Mouse (Mus musculus) myocyte (in vitro differentiated cells): ENCODE data around the gene Fhad1. TPM values are rescaled to one million over a fixed set of nuclear protein-coding genes. Genes with fewer than 3 reads are reported as not detected.

Source experiments
- H3K27me3 ChIP-seq: one replicate; pipeline ENCODE4 v1.6.1; 2011; ENCODE audit not compliant: control insufficient read depth, insufficient read depth, insufficient read length
- H3K36me3 ChIP-seq: one replicate; pipeline ENCODE4 v1.6.1; 2011; ENCODE audit not compliant: control insufficient read depth, insufficient read depth
- H3K4me2 ChIP-seq: one replicate; pipeline ENCODE4 v1.6.1; 2011; ENCODE audit warnings: low read depth, control low read depth
- H3K4me3 ChIP-seq: one replicate; pipeline ENCODE4 v1.5.1; 2011; ENCODE audit warnings: mild to moderate bottlenecking, control low read depth, moderate library complexity
- H3K79me2 ChIP-seq: one replicate; pipeline ENCODE4 v1.6.1; 2011; ENCODE audit not compliant: control insufficient read depth, insufficient read depth
- H3ac ChIP-seq: one replicate; pipeline ENCODE4 v1.6.1; 2011; ENCODE audit not compliant: control insufficient read depth, insufficient read length
- CEBPB ChIP-seq: IDR thresholded peaks from 2 replicates; pipeline ENCODE4 v1.6.1; 2011; ENCODE audit warnings: mild to moderate bottlenecking, moderate library complexity; ENCODE audit not compliant: poor library complexity, insufficient read depth, severe bottlenecking
- E2F4 ChIP-seq: IDR thresholded peaks from one replicate; pipeline ENCODE4 v1.6.1; 2011; ENCODE audit warnings: mild to moderate bottlenecking, control low read depth, moderate library complexity; ENCODE audit not compliant: insufficient read depth
- MAX ChIP-seq: IDR thresholded peaks from one replicate; pipeline ENCODE4 v1.6.1; 2011; ENCODE audit warnings: low read depth, mild to moderate bottlenecking, control low read depth
- MYOD1 ChIP-seq, 3 experiments: IDR thresholded peaks; one replicate each; pipeline ENCODE4 v1.6.1; 2011; ENCODE audit warnings: control low read depth in 2 of 3, low read depth in 2 of 3, mild to moderate bottlenecking in 2 of 3, moderate library complexity in 1 of 3; ENCODE audit not compliant: insufficient read length in 2 of 3, control insufficient read depth in 1 of 3
- MYOG ChIP-seq, 3 experiments: IDR thresholded peaks; one replicate each; pipeline ENCODE4 v1.6.1; 2011; ENCODE audit warnings: control low read depth in 2 of 3, low read depth in 2 of 3, mild to moderate bottlenecking in 2 of 3; ENCODE audit not compliant: insufficient read length in 2 of 3, control insufficient read depth in 1 of 3, insufficient read depth in 1 of 3
- POLR2A ChIP-seq: IDR thresholded peaks from one replicate; pipeline ENCODE4 v1.6.1; 2011; ENCODE audit warnings: low read depth, mild to moderate bottlenecking, control low read depth, moderate library complexity; ENCODE audit not compliant: insufficient read length
- POLR2AphosphoS2 ChIP-seq: IDR thresholded peaks from one replicate; pipeline ENCODE4 v1.6.1; 2011; ENCODE audit warnings: low read depth, control low read depth; ENCODE audit not compliant: insufficient read length
- REST ChIP-seq: IDR thresholded peaks from one replicate; pipeline ENCODE4 v1.6.1; 2011; ENCODE audit warnings: mild to moderate bottlenecking, control low read depth, moderate library complexity; ENCODE audit not compliant: insufficient read depth, insufficient read length
- SRF ChIP-seq: IDR thresholded peaks from one replicate; pipeline ENCODE4 v1.6.1; 2011; ENCODE audit warnings: low read depth; ENCODE audit not compliant: control insufficient read depth, insufficient read length
- TCF12 ChIP-seq: IDR thresholded peaks from one replicate; pipeline ENCODE4 v1.6.1; 2011; ENCODE audit warnings: mild to moderate bottlenecking, control low read depth; ENCODE audit not compliant: poor library complexity, insufficient read depth, severe bottlenecking
- TCF3 ChIP-seq: IDR thresholded peaks from one replicate; pipeline ENCODE4 v1.6.1; 2011; ENCODE audit warnings: low read depth, control low read depth; ENCODE audit not compliant: insufficient read length
- USF1 ChIP-seq: IDR thresholded peaks from one replicate; pipeline ENCODE4 v1.6.1; 2011; ENCODE audit warnings: low read depth, mild to moderate bottlenecking, control low read depth, moderate library complexity
- polyA plus RNA-seq: library from polyadenylated mRNA; unstranded; fragments of >200 nt; fragmentation: generic; extraction: Trizol; gene quantifications from one replicate; pipeline ENCODE4 v1.2.1, GENCODE M21; 2012; ENCODE audit warnings: missing spikeins

Fhad1 gene
- polyA plus RNA-seq, 1 experiment = 0.17 TPM

GRCm38 (mm10) chr4:141952824-141953223, 62.1 kb downstream of the Fhad1 start:
- H3K79me2 ChIP-seq = no peaks in the 10 kb centered on the region
- peaks cover 24% of the 10 kb centered on the region for H3K27me3 ChIP-seq
- H3K36me3 ChIP-seq = no peaks in the 10 kb centered on the region
- TF ChIP-seq MAX (no peak), USF1 (no peak), POLR2AphosphoS2 (no peak), CEBPB (no peak), MYOG (IDR thresholded peaks at IDR 0.05; ENCODE audit: control insufficient read depth in 1 of 3, insufficient read depth in 1 of 3, insufficient read length in 2 of 3, low read depth in 2 of 3) (no peak), POLR2A (no peak), TCF12 (no peak), MYOD1 (IDR thresholded peaks at IDR 0.05; ENCODE audit: control insufficient read depth in 1 of 3, insufficient read length in 2 of 3, low read depth in 2 of 3) (no peak), REST (no peak), TCF3 (no peak), E2F4 (no peak), SRF (no peak)
- H3ac ChIP-seq = no peak overlapping the region
- no peak overlapping the region for H3K4me2 ChIP-seq
- no peak overlapping the region for H3K4me3 ChIP-seq

GRCm38 (mm10) chr4:141952114-141952513, 62.8 kb downstream of the Fhad1 start:
- TF ChIP-seq POLR2A = no peak
- TF ChIP-seq TCF3 = no peak
- TF ChIP-seq REST = no peak
- no peak for TF ChIP-seq MAX
- TF ChIP-seq MYOG (IDR thresholded peaks at IDR 0.05; ENCODE audit: control insufficient read depth in 1 of 3, insufficient read depth in 1 of 3, insufficient read length in 2 of 3, low read depth in 2 of 3) = no peak
- no peak for TF ChIP-seq E2F4
- no peak for TF ChIP-seq TCF12
- TF ChIP-seq CEBPB = no peak
- TF ChIP-seq MYOD1 (IDR thresholded peaks at IDR 0.05; ENCODE audit: control insufficient read depth in 1 of 3, insufficient read length in 2 of 3, low read depth in 2 of 3) = no peak
- no peak for TF ChIP-seq SRF
- TF ChIP-seq USF1 = no peak
- TF ChIP-seq POLR2AphosphoS2 = no peak
- Histone ChIP-seq H3K27me3 (peaks cover 24% of the 10 kb centered on the region), H3ac (no peak overlapping the region), H3K36me3 (no peaks in the 10 kb centered on the region), H3K4me2 (no peak overlapping the region), H3K79me2 (no peaks in the 10 kb centered on the region), H3K4me3 (no peak overlapping the region)

- Histone ChIP-seq H3K4me2 (no peak overlapping the region), H3ac (no peak overlapping the region), H3K27me3 (peaks cover 30% of the 10 kb centered on the region), H3K79me2 (no peaks in the 10 kb centered on the region), H3K36me3 (no peaks in the 10 kb centered on the region), H3K4me3 (no peak overlapping the region)
- TF ChIP-seq REST = no peak
- no peak for TF ChIP-seq USF1
- no peak for TF ChIP-seq CEBPB
- no peak for TF ChIP-seq POLR2A
Measured at GRCm38 (mm10) chr4:141949436-141949835, 65.4 kb downstream of the Fhad1 start.

GRCm38 (mm10) chr4:141948822-141949221, 66.1 kb downstream of the Fhad1 start:
- no peak overlapping the region for H3K4me2 ChIP-seq
- H3K27me3 ChIP-seq = peaks cover 24% of the 10 kb centered on the region
- H3ac ChIP-seq = no peak overlapping the region
- H3K4me3 ChIP-seq = no peak overlapping the region
- TF ChIP-seq MYOG (IDR thresholded peaks at IDR 0.05; ENCODE audit: control insufficient read depth in 1 of 3, insufficient read depth in 1 of 3, insufficient read length in 2 of 3, low read depth in 2 of 3) (no peak), REST (no peak), POLR2A (no peak), E2F4 (no peak), MYOD1 (IDR thresholded peaks at IDR 0.05; ENCODE audit: control insufficient read depth in 1 of 3, insufficient read length in 2 of 3, low read depth in 2 of 3) (no peak), USF1 (no peak), POLR2AphosphoS2 (no peak), TCF3 (no peak), SRF (no peak), MAX (no peak), CEBPB (no peak), TCF12 (no peak)
- no peaks in the 10 kb centered on the region for H3K79me2 ChIP-seq
- H3K36me3 ChIP-seq = no peaks in the 10 kb centered on the region

- no peaks in the 10 kb centered on the region for H3K36me3 ChIP-seq
- H3K79me2 ChIP-seq = no peaks in the 10 kb centered on the region
- H3K27me3 ChIP-seq = peaks cover 9% of the 10 kb centered on the region
- TF ChIP-seq CEBPB (no peak), MYOG (IDR thresholded peaks at IDR 0.05; ENCODE audit: control insufficient read depth in 1 of 3, insufficient read depth in 1 of 3, insufficient read length in 2 of 3, low read depth in 2 of 3) (no peak), USF1 (no peak), MAX (no peak), POLR2A (no peak), REST (no peak), E2F4 (no peak), TCF3 (no peak), TCF12 (no peak), MYOD1 (IDR thresholded peaks at IDR 0.05; ENCODE audit: control insufficient read depth in 1 of 3, insufficient read length in 2 of 3, low read depth in 2 of 3) (no peak), SRF (no peak), POLR2AphosphoS2 (no peak)
- H3K4me2 ChIP-seq = no peak overlapping the region
- no peak overlapping the region for H3ac ChIP-seq
- no peak overlapping the region for H3K4me3 ChIP-seq
Measured at GRCm38 (mm10) chr4:141942403-141942802, 72.5 kb downstream of the Fhad1 start.
